In genomic region chr2:69681931-69682330, GRCm38 (mm10) we compare ENCODE assay signal across 27 mouse cellular contexts. TPM values are rescaled to one million over a fixed set of nuclear protein-coding genes. Genes with fewer than 3 reads are reported as not detected.
"Had no signal": no experiment of that assay in that cellular context is flagged by ENCODE, and none has a peak within 500 bp of the region (broad histone marks: within the 10 kb centered on the region; RNA-seq: fewer than 3 reads in every experiment).

No protein-coding gene starts in this region.

- H3K27me3 ChIP-seq: embryonic facial prominence, embryonic 12.5 days; embryonic facial prominence, embryonic 13.5 days; embryonic facial prominence, embryonic 15.5 days; forebrain, embryonic 12.5 days; forebrain, embryonic 13.5 days; forebrain, embryonic 15.5 days had no signal

- H3K36me3 ChIP-seq: embryonic facial prominence, embryonic 12.5 days had no signal

- H3K9me3 ChIP-seq: embryonic facial prominence, embryonic 10.5 days; embryonic facial prominence, embryonic 12.5 days; embryonic facial prominence, embryonic 13.5 days; embryonic facial prominence, embryonic 15.5 days; forebrain, embryonic 10.5 days; forebrain, embryonic 12.5 days; forebrain, embryonic 13.5 days; forebrain, embryonic 15.5 days had no signal

- DNase-seq: cerebellum, adult 2 months; cerebellum, adult 8-10 months; cerebellum, adult 9-10 months; cerebellum, adult 9-11 months; cerebellum, postnatal 10 days; cerebellum, postnatal 14 days; cerebellum, postnatal 25 days; cerebellum, postnatal 36 days; embryo, embryonic 11 days; forebrain, postnatal 0 days; gastrocnemius, adult 2 months; gastrocnemius, postnatal 10 days; gastrocnemius, postnatal 14 days; gastrocnemius, postnatal 25 days; gastrocnemius, postnatal 36 days; heart, adult 18-20 months had no signal

- H3K4me3 ChIP-seq: embryonic facial prominence, embryonic 10.5 days; embryonic facial prominence, embryonic 12.5 days; embryonic facial prominence, embryonic 13.5 days; embryonic facial prominence, embryonic 15.5 days; erythroblast, embryonic 14.5 days; forebrain, embryonic 10.5 days; forebrain, embryonic 12.5 days; forebrain, embryonic 13.5 days; forebrain, embryonic 15.5 days; gastrocnemius, adult 2 months had no signal

- ATAC-seq: forebrain, embryonic 13.5 days; forebrain, embryonic 14.5 days; forebrain, embryonic 15.5 days; forebrain, embryonic 16.5 days; forebrain, postnatal 0 days had no signal

- H3K9ac ChIP-seq: embryonic facial prominence, embryonic 12.5 days; embryonic facial prominence, embryonic 13.5 days; embryonic facial prominence, embryonic 15.5 days; forebrain, embryonic 12.5 days; forebrain, embryonic 13.5 days; forebrain, embryonic 15.5 days; forebrain, postnatal 0 days had no signal

- H3K27ac ChIP-seq: embryonic facial prominence, embryonic 10.5 days; embryonic facial prominence, embryonic 12.5 days; embryonic facial prominence, embryonic 13.5 days; embryonic facial prominence, embryonic 15.5 days; forebrain, embryonic 10.5 days; forebrain, embryonic 12.5 days; forebrain, embryonic 13.5 days; forebrain, embryonic 15.5 days had no signal

- H3K4me2 ChIP-seq: embryonic facial prominence, embryonic 12.5 days; embryonic facial prominence, embryonic 13.5 days; embryonic facial prominence, embryonic 15.5 days; forebrain, embryonic 12.5 days; forebrain, embryonic 13.5 days; forebrain, embryonic 15.5 days had no signal

- H3K4me1 ChIP-seq: embryonic facial prominence, embryonic 10.5 days; embryonic facial prominence, embryonic 12.5 days; embryonic facial prominence, embryonic 13.5 days; embryonic facial prominence, embryonic 15.5 days had no signal

RNA-seq across cellular contexts. Expression of gene Klhl41, which starts 12.0 kb away (rescaled TPM):
- polyA plus RNA-seq: erythroblast, embryonic 14.5 days; forebrain, embryonic 16.5 days had no signal

RNA-seq across cellular contexts. Expression of gene Fastkd1, which starts 31.4 kb away (rescaled TPM):
- polyA plus RNA-seq: erythroblast, embryonic 14.5 days had no signal

RNA-seq across cellular contexts. Expression of gene Bbs5, which starts 35.0 kb away (rescaled TPM):
- polyA plus RNA-seq: erythroblast, embryonic 14.5 days had no signal
